Mouse (Mus musculus) gonadal fat pad, adult 2 months (tissue): ENCODE measurements around the gene Fam240a. TPM values are rescaled to one million over a fixed set of nuclear protein-coding genes. Genes with fewer than 3 reads are reported as not detected.
A peak's percentile ranks its signal among the peaks of the same experiment; 100 is the strongest.

Experiments used
- DNase-seq: peaks from one replicate; pipeline ENCODE4 v3.0.0-alpha.2; 2012; ENCODE audit warnings: low read depth
- polyA plus RNA-seq: library from polyadenylated mRNA; depleted of rRNA; stranded (reverse); fragments of >200 nt; gene quantifications from 2 replicates; pipeline ENCODE4 v1.2.3, GENCODE M21; 2012

The Fam240a gene
- polyA plus RNA-seq, 1 experiment: not detected

- no peak for DNase-seq
Measured at GRCm38 (mm10) chr9:110893429-110893828, 23.2 kb downstream of the Fam240a start.

- no peak for DNase-seq
Measured at GRCm38 (mm10) chr9:110892552-110892951, 24.1 kb downstream of the Fam240a start.

GRCm38 (mm10) chr9:110891077-110891828 is 25.4 kb downstream of the Fam240a start:
- DNase-seq: no peak

GRCm38 (mm10) chr9:110890026-110890783 is 26.5 kb downstream of the Fam240a start:
- DNase-seq: no peak

GRCm38 (mm10) chr9:110888935-110889334 is 27.7 kb downstream of the Fam240a start:
- no peak for DNase-seq

- no peak for DNase-seq
Measured at GRCm38 (mm10) chr9:110887388-110888303, 29.0 kb downstream of the Fam240a start.

GRCm38 (mm10) chr9:110881953-110882352 is 34.7 kb downstream of the Fam240a start:
- no peak for DNase-seq

GRCm38 (mm10) chr9:110880772-110881171 is 35.9 kb downstream of the Fam240a start:
- no peak for DNase-seq

GRCm38 (mm10) chr9:110879998-110880561 is 36.6 kb downstream of the Fam240a start, which contains the start of gene Tmie:
TSS of gene Tmie (minus strand) at chr9:110880113.
- DNase-seq: no peak

- no peak for DNase-seq
Measured at GRCm38 (mm10) chr9:110879191-110879920, 37.3 kb downstream of the Fam240a start, which contains the start of gene Als2cl. TSS of gene Als2cl (plus strand) at chr9:110879870.

- peak; percentile 52 for DNase-seq
Measured at GRCm38 (mm10) chr9:110877888-110878287, 38.8 kb downstream of the Fam240a start.

GRCm38 (mm10) chr9:110877353-110877752 is 39.3 kb downstream of the Fam240a start:
- no peak for DNase-seq

GRCm38 (mm10) chr9:110875288-110875695 is 41.4 kb downstream of the Fam240a start:
- DNase-seq: no peak

- DNase-seq: no peak
Measured at GRCm38 (mm10) chr9:110874660-110875191, 41.9 kb downstream of the Fam240a start.

- no peak for DNase-seq
Measured at GRCm38 (mm10) chr9:110873681-110874659, 42.7 kb downstream of the Fam240a start.

GRCm38 (mm10) chr9:110871030-110871429 is 45.6 kb downstream of the Fam240a start:
- no peak for DNase-seq
